Mouse (Mus musculus): Measurements from ENCODE around the gene Tmem178b.

Gene Tmem178b

GRCm38 (mm10) chr6:40078353-40078752 is 205.3 kb downstream of the Tmem178b start:
- DNase-seq (ENCODE audit: low read depth, low spot score): no peak

GRCm38 (mm10) chr6:40083726-40084125 is 210.7 kb downstream of the Tmem178b start:
- no peak for DNase-seq (ENCODE audit: low read depth, low spot score)

GRCm38 (mm10) chr6:40091250-40091651 is 218.2 kb downstream of the Tmem178b start:
- no peak for DNase-seq (ENCODE audit: low read depth, low spot score)

DNA sequence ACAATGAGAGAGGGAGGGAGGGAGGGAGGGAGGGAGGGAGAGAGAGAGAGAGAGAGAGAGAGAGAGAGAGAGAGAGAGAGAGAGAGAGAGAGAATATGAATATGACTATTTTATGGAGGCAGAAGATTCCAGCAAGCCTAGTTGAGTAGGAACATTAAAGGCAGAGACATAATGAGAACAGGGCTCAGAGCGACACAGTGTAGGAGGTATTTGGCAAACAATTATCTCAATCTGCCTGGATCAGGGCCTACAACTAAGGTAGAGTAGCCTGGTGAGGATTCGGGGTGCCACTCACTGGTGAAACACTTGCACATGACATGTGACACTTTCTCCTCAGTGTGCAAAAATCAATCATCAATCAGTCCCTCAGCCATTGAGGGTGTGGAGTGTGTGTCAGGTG is 225.4 kb downstream of the Tmem178b start:
- DNase-seq (ENCODE audit: low read depth, low spot score): no peak

DNA sequence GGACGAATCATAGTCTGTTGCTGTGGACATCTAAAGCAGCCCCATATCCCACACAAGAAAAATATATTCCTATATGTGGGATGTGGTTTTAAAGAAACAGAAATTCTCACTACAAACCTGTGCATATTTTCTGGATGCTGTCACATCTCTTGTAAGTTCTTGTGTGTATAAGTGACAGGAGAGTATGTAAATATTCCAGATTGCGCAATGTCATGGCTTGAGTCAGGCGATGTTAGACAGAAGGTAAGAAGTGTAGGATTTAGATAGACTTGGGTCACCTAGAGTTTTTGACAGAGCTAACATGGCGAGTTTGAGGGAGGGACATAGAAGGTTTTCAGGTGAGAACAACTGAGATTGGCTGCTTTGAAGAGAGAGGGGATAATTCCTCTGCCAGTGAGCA is 228.7 kb downstream of the Tmem178b start:
- no peak for DNase-seq (ENCODE audit: low read depth, low spot score)

DNA sequence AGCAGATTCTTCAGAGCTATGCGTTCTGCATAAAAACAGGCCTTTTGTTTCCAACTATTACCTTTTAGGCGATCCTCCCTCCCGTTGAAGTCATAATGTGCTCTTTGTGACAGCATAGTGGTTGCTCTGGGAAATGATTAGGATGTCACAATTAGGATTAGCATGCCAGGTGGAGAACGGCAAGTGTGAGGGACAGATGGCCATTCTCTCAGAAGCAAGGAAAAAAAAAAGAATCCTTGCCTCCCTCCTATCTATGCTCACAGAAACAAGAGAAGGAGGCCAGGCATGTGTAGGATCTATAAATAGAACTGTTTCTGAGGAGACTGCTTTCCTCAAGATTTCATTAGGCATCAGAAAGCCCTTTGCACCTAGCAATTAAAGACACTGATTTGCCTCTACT is 229.8 kb downstream of the Tmem178b start:
- no peak for DNase-seq (ENCODE audit: low read depth, low spot score)

DNA sequence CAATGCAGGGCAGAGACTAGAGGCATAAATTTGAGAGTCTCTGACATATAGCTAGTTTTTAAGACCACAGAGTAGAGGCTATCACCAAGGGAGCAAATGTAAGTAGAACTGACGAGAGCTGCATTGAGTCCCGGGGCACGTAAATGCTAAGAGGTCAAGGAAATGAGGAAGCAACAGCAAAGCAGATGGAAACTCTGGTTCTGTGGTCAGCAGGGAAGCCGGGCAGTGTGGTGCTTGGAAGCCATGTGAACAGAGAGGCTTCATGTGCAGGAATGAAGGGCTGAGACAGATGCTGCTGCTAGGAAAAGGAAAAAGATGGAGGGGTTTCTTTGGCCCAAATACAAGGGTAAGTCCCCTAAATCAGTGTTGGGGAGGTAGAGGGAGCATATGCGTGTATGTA is 237.0 kb downstream of the Tmem178b start:
- DNase-seq (ENCODE audit: low read depth, low spot score): no peak

- DNase-seq (ENCODE audit: low read depth, low spot score): no peak
These were observed 237.7 kb downstream of the Tmem178b start for GRCm38 (mm10) chr6:40110729-40111128.

GRCm38 (mm10) chr6:40112488-40112887 is 239.4 kb downstream of the Tmem178b start:
- DNase-seq (ENCODE audit: low read depth, low spot score): no peak

- no peak for DNase-seq (ENCODE audit: low read depth, low spot score)
These were observed 243.2 kb downstream of the Tmem178b start for GRCm38 (mm10) chr6:40116225-40116624.

- DNase-seq (ENCODE audit: low read depth, low spot score): no peak
These were observed 247.1 kb downstream of the Tmem178b start for GRCm38 (mm10) chr6:40120176-40120575.

DNA sequence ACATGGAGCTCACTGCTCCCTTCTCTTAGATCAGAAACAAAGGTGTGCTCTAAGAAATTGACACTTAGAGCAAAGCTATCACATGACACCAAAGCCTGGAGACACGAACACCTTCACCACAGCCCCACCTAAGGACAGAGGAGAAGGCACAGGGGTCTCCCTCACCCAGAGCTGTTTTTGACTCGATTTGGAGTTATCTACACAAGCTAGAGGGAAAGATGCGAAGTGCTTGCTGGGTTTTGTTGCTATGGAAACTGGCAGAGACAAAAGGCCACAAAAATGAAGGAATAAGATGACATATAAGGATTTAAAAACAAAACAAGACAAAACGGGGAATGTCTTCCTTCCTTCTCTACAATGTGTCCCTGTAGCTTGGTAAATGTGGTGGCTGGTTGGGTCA is 248.4 kb downstream of the Tmem178b start:
- no peak for DNase-seq (ENCODE audit: low read depth, low spot score)

GRCm38 (mm10) chr6:40123070-40123690 is 250.1 kb downstream of the Tmem178b start:
- no peak for DNase-seq (ENCODE audit: low read depth, low spot score)

- no peak for DNase-seq (ENCODE audit: low read depth, low spot score)
These were observed 250.9 kb downstream of the Tmem178b start for GRCm38 (mm10) chr6:40123960-40124359.

DNA sequence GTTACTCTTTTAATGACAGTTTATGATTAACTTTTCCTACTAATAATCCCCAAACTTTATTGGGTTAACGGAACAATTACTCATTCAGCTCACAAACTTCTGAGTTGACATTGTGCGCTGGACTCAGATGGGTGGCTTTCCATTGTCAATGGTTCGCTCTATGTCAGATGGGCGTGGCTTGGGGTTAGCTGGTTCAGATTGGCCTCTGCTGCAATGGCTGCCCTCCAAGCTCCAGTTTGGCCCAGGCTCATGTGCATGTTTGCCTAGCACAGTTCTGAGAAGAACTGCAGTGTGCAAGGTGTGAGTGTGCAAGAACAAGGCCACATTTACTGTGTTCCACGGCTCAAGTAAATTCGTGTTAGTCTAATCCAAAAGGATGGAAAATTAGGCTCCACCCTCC is 255.6 kb downstream of the Tmem178b start:
- DNase-seq (ENCODE audit: low read depth, low spot score): no peak

GRCm38 (mm10) chr6:40131936-40132335 is 258.9 kb downstream of the Tmem178b start:
- no peak for DNase-seq (ENCODE audit: low read depth, low spot score)

GRCm38 (mm10) chr6:40133436-40133835 is 260.4 kb downstream of the Tmem178b start:
- DNase-seq (ENCODE audit: low read depth, low spot score): no peak

- no peak for DNase-seq (ENCODE audit: low read depth, low spot score)
These were observed 262.6 kb downstream of the Tmem178b start for GRCm38 (mm10) chr6:40135716-40136115.

DNA sequence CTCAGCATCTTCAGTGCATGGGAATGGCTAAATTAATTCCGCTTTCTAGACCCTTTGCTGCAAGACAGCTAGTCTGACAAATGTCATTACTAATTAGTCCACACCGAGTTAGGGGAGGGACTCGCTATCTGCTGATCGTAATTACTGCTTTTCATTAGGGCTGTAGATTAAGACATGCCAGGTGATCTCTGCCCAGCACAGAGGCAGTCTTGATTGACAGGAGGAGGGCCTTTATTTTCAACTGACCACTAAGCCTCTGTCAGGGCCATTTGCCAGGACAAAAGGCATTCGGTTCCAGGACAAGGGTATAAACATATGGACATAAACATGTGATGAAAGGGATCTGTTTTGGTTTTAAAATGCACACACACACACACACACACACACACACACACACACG is 264.3 kb downstream of the Tmem178b start:
- no peak for DNase-seq (ENCODE audit: low read depth, low spot score)

- no peak for DNase-seq (ENCODE audit: low read depth, low spot score)
These were observed 264.9 kb downstream of the Tmem178b start for GRCm38 (mm10) chr6:40137831-40138520.

DNA sequence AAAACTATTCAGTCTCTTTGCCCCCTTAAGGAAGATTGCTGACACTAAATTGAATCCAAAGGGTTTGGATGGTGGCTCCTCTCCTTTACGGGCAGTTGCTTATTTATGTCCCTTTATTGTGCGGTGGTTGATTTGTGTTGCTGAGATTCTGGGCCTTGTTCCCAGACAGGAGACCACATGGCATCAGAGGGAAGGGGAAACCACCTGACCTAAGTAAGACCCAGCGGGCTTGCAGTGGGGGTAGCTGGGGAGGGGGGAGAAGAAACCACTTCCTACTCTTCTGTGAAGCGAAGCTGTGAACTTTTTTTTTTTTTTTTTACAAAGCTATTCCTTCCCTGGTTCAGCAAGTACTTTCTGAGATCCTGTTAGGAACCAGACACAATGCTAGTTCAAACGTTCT is 269.5 kb downstream of the Tmem178b start:
- DNase-seq (ENCODE audit: low read depth, low spot score): no peak

GRCm38 (mm10) chr6:40144371-40144770 is 271.3 kb downstream of the Tmem178b start:
- no peak for DNase-seq (ENCODE audit: low read depth, low spot score)

DNA sequence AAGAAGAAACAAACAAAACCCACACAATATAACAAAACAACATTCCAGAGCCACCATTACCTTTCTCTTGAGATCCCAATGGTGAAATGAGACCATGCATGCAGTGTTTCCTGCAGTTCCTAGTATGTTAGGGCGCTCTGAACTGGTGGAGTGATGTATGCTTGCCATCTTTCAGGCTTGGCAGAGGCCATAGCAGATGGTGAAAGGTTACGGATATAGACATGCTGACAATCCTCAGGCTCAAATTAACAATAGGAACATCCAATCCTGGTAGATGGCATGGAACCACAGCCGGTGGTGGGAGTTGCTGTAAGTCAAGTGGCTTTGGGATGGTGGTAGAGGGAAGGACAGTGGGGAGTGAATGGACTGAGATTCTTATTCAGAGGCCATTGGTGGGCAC is 272.5 kb downstream of the Tmem178b start:
- no peak for DNase-seq (ENCODE audit: low read depth, low spot score)

GRCm38 (mm10) chr6:40152241-40152640 is 279.2 kb downstream of the Tmem178b start:
- no peak for DNase-seq (ENCODE audit: low read depth, low spot score)

Data from c-Kit-negative CD71-positive TER-119-positive erythroid progenitor cells, embryonic 14.5 days (primary cell).